Mouse (Mus musculus) forebrain, embryonic 14.5 days (tissue): Measurements from ENCODE around the gene Pdgfc. TPM values are rescaled to one million over a fixed set of nuclear protein-coding genes. Genes with fewer than 3 reads are reported as not detected.

Experiments used
- ATAC-seq: fragments of 200-750 bp; cut with Nextera tagmentation; 2 replicates; pipeline ENCODE4 v1.8.0; 2017; ENCODE audit warnings: mild to moderate bottlenecking, moderate library complexity
- DNase-seq: peaks from one replicate; pipeline ENCODE4 v3.0.0-alpha.2; 2015; ENCODE audit warnings: low spot score
- H3K27ac ChIP-seq: fragments of 300-500 bp; sonication (generic); 2 replicates; pipeline ENCODE4 v1.5.1; 2014; ENCODE audit warnings: low read depth, mild to moderate bottlenecking, control low read depth, low read length, moderate library complexity
- H3K27me3 ChIP-seq: fragments of 300-500 bp; sonication (generic); replicated peaks from 2 replicates; pipeline ENCODE4 v1.6.1; 2014; ENCODE audit warnings: low read length, control low read depth, mixed read lengths; ENCODE audit not compliant: control insufficient read depth, insufficient read depth
- H3K36me3 ChIP-seq: fragments of 300-500 bp; sonication (generic); 2 replicates; pipeline ENCODE4 v1.6.1; 2014; ENCODE audit warnings: low read length, control low read depth; ENCODE audit not compliant: control insufficient read depth, insufficient read depth
- H3K4me1 ChIP-seq: fragments of 300-500 bp; sonication (generic); 2 replicates; pipeline ENCODE4 v1.6.1; 2014; ENCODE audit warnings: antibody characterized with exemption, low read length, control low read depth; ENCODE audit not compliant: control insufficient read depth, insufficient read depth
- H3K4me2 ChIP-seq: fragments of 300-500 bp; sonication (generic); 2 replicates; pipeline ENCODE4 v1.6.1; 2014; ENCODE audit warnings: mild to moderate bottlenecking, control low read depth, low read length
- H3K4me3 ChIP-seq: fragments of 300-500 bp; sonication (generic); 2 replicates; pipeline ENCODE4 v1.5.1; 2014; ENCODE audit warnings: low read depth, low read length, control low read depth
- H3K9ac ChIP-seq: fragments of 300-500 bp; sonication (generic); 2 replicates; pipeline ENCODE4 v1.6.1; 2014; ENCODE audit warnings: mild to moderate bottlenecking, low read length, control low read depth, moderate library complexity
- H3K9me3 ChIP-seq: fragments of 300-500 bp; sonication (generic); replicated peaks from 2 replicates; pipeline ENCODE4 v1.6.1; 2016; ENCODE audit warnings: low read length, control low read depth, mixed read lengths; ENCODE audit not compliant: control insufficient read depth
- WGBS: fragments of 180-500 bp; shearing (Covaris S2); extraction: QIAGEN DNeasy Blood & Tissue Kit; methylation state at CpG from one replicate; pipeline ENCODE4 v1.1.7; 2014; 5-methylcytosine and 5-hydroxymethylcytosine counted together
- polyA plus RNA-seq: library from polyadenylated mRNA; unstranded; fragments of >200 nt; fragmentation: Nextera tagmentation; extraction: Ambion mirVana; gene quantifications from 2 replicates; pipeline ENCODE4 v1.2.1, GENCODE M21; 2014

Gene Pdgfc
- polyA plus RNA-seq, 1 experiment from 2014 or later = 7.4 TPM

DNA sequence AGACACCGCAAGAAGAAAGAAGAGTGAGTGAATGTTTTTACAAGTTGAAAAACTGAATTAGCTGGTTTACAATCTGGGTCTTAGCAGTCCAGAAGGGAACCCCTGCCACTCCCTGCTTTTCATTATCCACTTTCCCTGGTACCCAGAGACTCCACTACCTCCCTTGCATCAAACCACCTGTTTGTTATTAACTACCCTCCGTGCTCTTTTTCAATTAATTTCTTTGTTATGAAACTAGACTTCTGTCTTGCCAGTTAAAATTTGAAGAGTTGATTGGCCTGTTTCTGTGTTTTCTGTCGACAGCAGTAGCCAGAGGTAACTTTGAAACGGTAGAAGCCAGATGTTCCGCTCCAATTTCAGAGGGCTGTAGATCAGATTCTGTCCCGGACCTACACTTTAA lies 207.4 kb downstream of the Pdgfc start:
- H3K36me3 ChIP-seq = no peaks in the 10 kb centered on the region
- H3K4me2 ChIP-seq = no peak overlapping the region
- no peaks in the 10 kb centered on the region for H3K4me1 ChIP-seq
- DNase-seq = no peak
- H3K27me3 ChIP-seq = no peaks in the 10 kb centered on the region
- no peak for ATAC-seq
- 70% methylated on average over 6 of the region's 6 CpGs for WGBS
- H3K9ac ChIP-seq = no peak overlapping the region
- H3K9me3 ChIP-seq = no peaks in the 10 kb centered on the region
- H3K27ac ChIP-seq = no peak overlapping the region
- no peak overlapping the region for H3K4me3 ChIP-seq

- ATAC-seq = no peak
- H3K27me3 ChIP-seq = no peaks in the 10 kb centered on the region
- no peak overlapping the region for H3K4me2 ChIP-seq
- H3K36me3 ChIP-seq = no peaks in the 10 kb centered on the region
- H3K4me3 ChIP-seq = no peak overlapping the region
- H3K9me3 ChIP-seq = no peaks in the 10 kb centered on the region
- WGBS = 100% methylated on average over 1 of the region's 1 CpGs
- no peak overlapping the region for H3K9ac ChIP-seq
- DNase-seq = no peak
- H3K27ac ChIP-seq = no peak overlapping the region
- H3K4me1 ChIP-seq = no peaks in the 10 kb centered on the region
Measured at GRCm38 (mm10) chr3:81262801-81263200, 226.6 kb downstream of the Pdgfc start.

Other genes with a start within 250 kb of the Pdgfc start
- 94.8 and 171 TPM in 2 replicates for gene Gria2, start 233.6 kb upstream of the Pdgfc start, polyA plus RNA-seq
- 29.1 and 35.3 TPM in 2 replicates for gene Glrb, start 122.8 kb upstream of the Pdgfc start, polyA plus RNA-seq